Mouse (Mus musculus): ENCODE measurements around the gene Ginm1. TPM values are rescaled to one million over a fixed set of nuclear protein-coding genes. Genes with fewer than 3 reads are reported as not detected.
A peak's percentile ranks its signal among the peaks of the same experiment; 100 is the strongest.

Gene Ginm1
- 10 to 100 TPM; 80.3 to 86.0 TPM for total RNA-seq (2021)
- long read RNA-seq, experiment 1, transcript Ginm1-204 (8 exons, 1,525 nt), result major isoform, 92 of 114 reads
- long read RNA-seq, experiment 1, transcript Ginm1-201 (8 exons, 1,557 nt), result minor isoform, 14 of 114 reads
- long read RNA-seq, experiment 1, partial matches to known transcripts, result 2 of 114 reads
- long read RNA-seq, experiment 1, other reads (novel, unspliced or antisense), result 5 of 114 reads
- long read RNA-seq, experiment 2, transcript Ginm1-204 (8 exons, 1,525 nt), result major isoform, 110 of 123 reads
- long read RNA-seq, experiment 2, transcript Ginm1-201 (8 exons, 1,557 nt), result minor isoform, 7 of 123 reads
- long read RNA-seq, experiment 2, partial matches to known transcripts, result 3 of 123 reads
- long read RNA-seq, experiment 2, other reads (novel, unspliced or antisense), result 3 of 123 reads

GRCm38 (mm10) chr10:7792751-7793385 is at the start of gene Ginm1, which contains the start of gene Ppil4:
Gene Ginm1, minus strand, starts transcription at chr10:7792824.
Gene Ppil4, plus strand, starts transcription at chr10:7792891.
- peak; percentile 89 for DNase-seq
- intact Hi-C loops (cut with DNase I; ENCODE audit: low total_unique reads), result no loop called here

- peak; percentile 71 for DNase-seq
- intact Hi-C loops (cut with DNase I; ENCODE audit: low total_unique reads), result no loop called here
Observed at GRCm38 (mm10) chr10:7841571-7842080, 49.0 kb upstream of the Ginm1 start.

GRCm38 (mm10) chr10:7840785-7841184 is 48.2 kb upstream of the Ginm1 start:
- intact Hi-C loops (cut with DNase I; ENCODE audit: low total_unique reads), result no loop called here
- no peak for DNase-seq

- intact Hi-C loops (cut with DNase I; ENCODE audit: low total_unique reads), result no loop called here
- no peak for DNase-seq
Observed at GRCm38 (mm10) chr10:7840353-7840733, 47.7 kb upstream of the Ginm1 start.

GRCm38 (mm10) chr10:7839551-7840352 is 47.1 kb upstream of the Ginm1 start:
- no peak for DNase-seq

GRCm38 (mm10) chr10:7838874-7839421 is 46.3 kb upstream of the Ginm1 start:
- no peak for DNase-seq
- intact Hi-C loops (cut with DNase I; ENCODE audit: low total_unique reads), result no loop called here

More at GRCm38 (mm10) chr10:7839551-7840352, 47.1 kb upstream of the Ginm1 start:
- intact Hi-C loops (cut with DNase I; ENCODE audit: low total_unique reads), result no loop called here

- no peak for DNase-seq
- intact Hi-C loops (cut with DNase I; ENCODE audit: low total_unique reads), result no loop called here
Observed at GRCm38 (mm10) chr10:7838036-7838435, 45.4 kb upstream of the Ginm1 start.

- intact Hi-C loops (cut with DNase I; ENCODE audit: low total_unique reads), result no loop called here
- DNase-seq, result no peak
Observed at GRCm38 (mm10) chr10:7837446-7837845, 44.8 kb upstream of the Ginm1 start.

- intact Hi-C loops (cut with DNase I; ENCODE audit: low total_unique reads), result no loop called here
- no peak for DNase-seq
Observed at GRCm38 (mm10) chr10:7836902-7837301, 44.3 kb upstream of the Ginm1 start.

GRCm38 (mm10) chr10:7834671-7835225 is 42.1 kb upstream of the Ginm1 start:
- intact Hi-C loops (cut with DNase I; ENCODE audit: low total_unique reads), result no loop called here
- DNase-seq, result no peak

- no peak for DNase-seq
- intact Hi-C loops (cut with DNase I; ENCODE audit: low total_unique reads), result no loop called here
Observed at GRCm38 (mm10) chr10:7833377-7834165, 40.9 kb upstream of the Ginm1 start.

GRCm38 (mm10) chr10:7832171-7832676 is 39.6 kb upstream of the Ginm1 start, which contains the start of gene Zc3h12d:
Gene Zc3h12d, plus strand, starts transcription at chr10:7832470.
- DNase-seq, result peak; percentile 23
- intact Hi-C loops (cut with DNase I; ENCODE audit: low total_unique reads), result no loop called here

GRCm38 (mm10) chr10:7826106-7826505 is 33.5 kb upstream of the Ginm1 start:
- no peak for DNase-seq
- intact Hi-C loops (cut with DNase I; ENCODE audit: low total_unique reads), result no loop called here

GRCm38 (mm10) chr10:7825281-7825665 is 32.6 kb upstream of the Ginm1 start:
- intact Hi-C loops (cut with DNase I; ENCODE audit: low total_unique reads), result no loop called here
- DNase-seq, result no peak

GRCm38 (mm10) chr10:7824663-7825280 is 32.1 kb upstream of the Ginm1 start:
- intact Hi-C loops (cut with DNase I; ENCODE audit: low total_unique reads), result no loop called here
- no peak for DNase-seq

GRCm38 (mm10) chr10:7821981-7822380 is 29.4 kb upstream of the Ginm1 start:
- intact Hi-C loops (cut with DNase I; ENCODE audit: low total_unique reads), result no loop called here
- no peak for DNase-seq

GRCm38 (mm10) chr10:7820171-7820570 is 27.5 kb upstream of the Ginm1 start:
- intact Hi-C loops (cut with DNase I; ENCODE audit: low total_unique reads), result no loop called here

GRCm38 (mm10) chr10:7819603-7820002 is 27.0 kb upstream of the Ginm1 start:
- DNase-seq, result no peak
- intact Hi-C loops (cut with DNase I; ENCODE audit: low total_unique reads), result no loop called here

More at GRCm38 (mm10) chr10:7820171-7820570, 27.5 kb upstream of the Ginm1 start:
- DNase-seq, result no peak

Data from gastrocnemius, postnatal 14 days (tissue).